Mouse (Mus musculus): ENCODE results near the gene Hdac4. TPM values are rescaled to one million over a fixed set of nuclear protein-coding genes. Genes with fewer than 3 reads are reported as not detected.

Hdac4 gene
- polyA plus RNA-seq, 1 experiment from 2014 or later = 28.0 TPM

GRCm38 (mm10) chr1:92202639-92203352 is 7.3 kb upstream of the Hdac4 start:
- H3K4me3 ChIP-seq = no peak overlapping the region
- no peaks in the 10 kb centered on the region for H3K27me3 ChIP-seq
- no peak overlapping the region for H3K4me2 ChIP-seq (replicated peaks)
- H3K9ac ChIP-seq = no peak overlapping the region
- WGBS = 68% methylated on average over 17 of the region's 17 CpGs
- no peaks in the 10 kb centered on the region for H3K36me3 ChIP-seq
- H3K27ac ChIP-seq = peak overlapping the region; percentile 48; the same call in 1 of the 2 replicates
- ATAC-seq (ENCODE audit: low FRiP score, low read depth) = peak; percentile 51; the same call in 1 of the 2 replicates
- no peaks in the 10 kb centered on the region for H3K9me3 ChIP-seq
- peaks cover 3% of the 10 kb centered on the region; the same call in 1 of the 2 replicates for H3K4me1 ChIP-seq

GRCm38 (mm10) chr1:92190463-92190862 is 5.0 kb downstream of the Hdac4 start:
- no peak for ATAC-seq (ENCODE audit: low FRiP score, low read depth)
- 86% methylated on average over 3 of the region's 3 CpGs for WGBS
- Histone ChIP-seq H3K9me3 (no peaks in the 10 kb centered on the region), H3K9ac (no peak overlapping the region), H3K36me3 (no peaks in the 10 kb centered on the region), H3K4me3 (no peak overlapping the region), H3K27ac (no peak overlapping the region), H3K4me1 (no peaks in the 10 kb centered on the region), H3K27me3 (no peaks in the 10 kb centered on the region), H3K4me2 (replicated peaks) (no peak overlapping the region)

- Histone ChIP-seq H3K27ac (no peak overlapping the region), H3K4me2 (replicated peaks) (no peak overlapping the region), H3K9me3 (no peaks in the 10 kb centered on the region), H3K4me3 (no peak overlapping the region), H3K27me3 (no peaks in the 10 kb centered on the region), H3K36me3 (no peaks in the 10 kb centered on the region), H3K9ac (no peak overlapping the region), H3K4me1 (no peaks in the 10 kb centered on the region)
- no peak for ATAC-seq (ENCODE audit: low FRiP score, low read depth)
- 95% methylated on average over 3 of the region's 3 CpGs for WGBS
These were observed 8.4 kb downstream of the Hdac4 start for GRCm38 (mm10) chr1:92187137-92187536.

- no peaks in the 10 kb centered on the region for H3K27me3 ChIP-seq
- WGBS = 83% methylated on average over 1 of the region's 1 CpGs
- no peak for ATAC-seq (ENCODE audit: low FRiP score, low read depth)
These were observed 10.9 kb downstream of the Hdac4 start for GRCm38 (mm10) chr1:92184600-92184999.

GRCm38 (mm10) chr1:92183101-92183790 is 12.3 kb downstream of the Hdac4 start:
- Histone ChIP-seq H3K9ac (no peak overlapping the region), H3K9me3 (no peaks in the 10 kb centered on the region), H3K27me3 (no peaks in the 10 kb centered on the region), H3K27ac (no peak overlapping the region), H3K4me2 (replicated peaks) (no peak overlapping the region), H3K4me3 (no peak overlapping the region), H3K4me1 (peaks cover 14% of the 10 kb centered on the region), H3K36me3 (no peaks in the 10 kb centered on the region)
- WGBS = 77% methylated on average over 5 of the region's 5 CpGs
- no peak for ATAC-seq (ENCODE audit: low FRiP score, low read depth)

More at GRCm38 (mm10) chr1:92184600-92184999, 10.9 kb downstream of the Hdac4 start:
- H3K27ac ChIP-seq = no peak overlapping the region
- no peak overlapping the region for H3K9ac ChIP-seq
- H3K9me3 ChIP-seq = no peaks in the 10 kb centered on the region
- H3K4me1 ChIP-seq = peaks cover 5% of the 10 kb centered on the region
- no peak overlapping the region for H3K4me2 ChIP-seq (replicated peaks)
- H3K36me3 ChIP-seq = no peaks in the 10 kb centered on the region
- no peak overlapping the region for H3K4me3 ChIP-seq

- no peak overlapping the region for H3K9ac ChIP-seq
- WGBS = 90% methylated on average over 2 of the region's 2 CpGs
- ATAC-seq (ENCODE audit: low FRiP score, low read depth) = no peak
- H3K27ac ChIP-seq = no peak overlapping the region
- H3K4me3 ChIP-seq = no peak overlapping the region
- H3K36me3 ChIP-seq = no peaks in the 10 kb centered on the region; the same call in 1 of the 2 replicates
- H3K4me2 ChIP-seq (replicated peaks) = no peak overlapping the region
- H3K9me3 ChIP-seq = no peaks in the 10 kb centered on the region
- H3K4me1 ChIP-seq = peaks cover 26% of the 10 kb centered on the region
- H3K27me3 ChIP-seq = no peaks in the 10 kb centered on the region
These were observed 13.5 kb downstream of the Hdac4 start for GRCm38 (mm10) chr1:92181970-92182369.

GRCm38 (mm10) chr1:92180141-92181137 is 15.1 kb downstream of the Hdac4 start:
- under 1% methylated on average over 83 of the region's 97 CpGs for WGBS
- Histone ChIP-seq H3K36me3 (no peaks in the 10 kb centered on the region; the same call in 1 of the 2 replicates), H3K4me3 (peak overlapping the region; percentile 86), H3K27me3 (no peaks in the 10 kb centered on the region), H3K9me3 (no peaks in the 10 kb centered on the region), H3K27ac (peak overlapping the region; percentile 98), H3K4me1 (peaks cover 30% of the 10 kb centered on the region), H3K9ac (peak overlapping the region; percentile 89), H3K4me2 (replicated peaks) (peak overlapping the region; percentile 75)
- peak; percentile 98 for ATAC-seq (ENCODE audit: low FRiP score, low read depth)

- ATAC-seq (ENCODE audit: low FRiP score, low read depth) = peak; percentile 4; the same call in 1 of the 2 replicates
- 2% methylated on average over 49 of the region's 61 CpGs for WGBS
- no peaks in the 10 kb centered on the region; the same call in 1 of the 2 replicates for H3K36me3 ChIP-seq
These were observed 16.0 kb downstream of the Hdac4 start for GRCm38 (mm10) chr1:92179489-92180006.

GRCm38 (mm10) chr1:92179070-92179469 is 16.4 kb downstream of the Hdac4 start:
- no peaks in the 10 kb centered on the region for H3K9me3 ChIP-seq
- H3K4me2 ChIP-seq (replicated peaks) = peak overlapping the region; percentile 75
- H3K4me3 ChIP-seq = peak overlapping the region; percentile 86
- H3K36me3 ChIP-seq = no peaks in the 10 kb centered on the region; the same call in 1 of the 2 replicates
- H3K9ac ChIP-seq = peak overlapping the region; percentile 89
- no peak for ATAC-seq (ENCODE audit: low FRiP score, low read depth)
- 3% methylated on average over 11 of the region's 11 CpGs for WGBS
- peaks cover 43% of the 10 kb centered on the region for H3K4me1 ChIP-seq
- H3K27ac ChIP-seq = peak overlapping the region; percentile 93
- H3K27me3 ChIP-seq = no peaks in the 10 kb centered on the region

More at GRCm38 (mm10) chr1:92179489-92180006, 16.0 kb downstream of the Hdac4 start:
- Histone ChIP-seq H3K27me3 (no peaks in the 10 kb centered on the region), H3K4me1 (peaks cover 39% of the 10 kb centered on the region), H3K4me2 (replicated peaks) (peak overlapping the region; percentile 75), H3K4me3 (peak overlapping the region; percentile 86), H3K27ac (peak overlapping the region; percentile 93), H3K9ac (peak overlapping the region; percentile 89), H3K9me3 (no peaks in the 10 kb centered on the region)

- ATAC-seq (ENCODE audit: low FRiP score, low read depth) = no peak
- Histone ChIP-seq H3K27me3 (no peaks in the 10 kb centered on the region), H3K36me3 (no peaks in the 10 kb centered on the region; the same call in 1 of the 2 replicates), H3K9ac (peak overlapping the region; percentile 89), H3K9me3 (no peaks in the 10 kb centered on the region), H3K4me3 (peak overlapping the region; percentile 86), H3K4me1 (peaks cover 51% of the 10 kb centered on the region), H3K4me2 (replicated peaks) (peak overlapping the region; percentile 75), H3K27ac (peak overlapping the region; percentile 22; the same call in 1 of the 2 replicates)
- 23% methylated on average over 10 of the region's 10 CpGs for WGBS
These were observed 17.2 kb downstream of the Hdac4 start for GRCm38 (mm10) chr1:92178021-92178895.

All from limb, embryonic 13.5 days (tissue).